Mouse (Mus musculus) testis, adult 2 months (tissue): Measurements from ENCODE around the gene Nfic. TPM values are rescaled to one million over a fixed set of nuclear protein-coding genes. Genes with fewer than 3 reads are reported as not detected.
A peak's percentile ranks its signal among the peaks of the same experiment; 100 is the strongest.

Experiments used
- H3K27ac ChIP-seq: fragments of 200-500 bp; 2 replicates; pipeline ENCODE4 v1.5.1; 2012; ENCODE audit warnings: low read depth, low read length; ENCODE audit not compliant: control insufficient read depth, insufficient read depth
- H3K27me3 ChIP-seq: fragments of 200-500 bp; 2 replicates; pipeline ENCODE4 v1.6.1; 2012; ENCODE audit warnings: mild to moderate bottlenecking, low read length, moderate library complexity; ENCODE audit not compliant: control insufficient read depth, insufficient read depth
- H3K36me3 ChIP-seq: fragments of 200-500 bp; 2 replicates; pipeline ENCODE4 v1.6.1; 2012; ENCODE audit warnings: mild to moderate bottlenecking, low read length; ENCODE audit not compliant: control insufficient read depth, insufficient read depth
- H3K4me1 ChIP-seq: fragments of 200-500 bp; 2 replicates; pipeline ENCODE4 v1.6.1; 2012; ENCODE audit warnings: low read length; ENCODE audit not compliant: control insufficient read depth, insufficient read depth
- H3K4me3 ChIP-seq: fragments of 200-500 bp; 2 replicates; pipeline ENCODE4 v1.5.1; 2012; ENCODE audit warnings: low read depth, mild to moderate bottlenecking, low read length, moderate library complexity, mixed read lengths; ENCODE audit not compliant: control insufficient read depth
- CTCF ChIP-seq: fragments of 200-500 bp; IDR thresholded peaks from 2 replicates; pipeline ENCODE4 v1.5.1; 2012; ENCODE audit warnings: low read depth, mild to moderate bottlenecking, inconsistent platforms, low read length, moderate library complexity; ENCODE audit not compliant: control insufficient read depth, insufficient read depth, insufficient replicate concordance
- POLR2A ChIP-seq: fragments of 200-500 bp; IDR thresholded peaks from 2 replicates; pipeline ENCODE4 v1.6.1; 2012; ENCODE audit warnings: low read depth, mild to moderate bottlenecking, inconsistent platforms, low read length, moderate library complexity; ENCODE audit not compliant: control insufficient read depth
- polyA plus RNA-seq: library from polyadenylated mRNA; depleted of rRNA; stranded (reverse); fragments of >200 nt; gene quantifications from 2 replicates; pipeline ENCODE4 v1.2.3, GENCODE M21; 2012

Nfic gene
- polyA plus RNA-seq, 1 experiment: 9.9 TPM

GRCm38 (mm10) chr10:81377793-81378552, 77.5 kb downstream of the Nfic start, which contains the start of gene Fzr1:
Gene Fzr1, minus strand, starts transcription at chr10:81378516.
- no peaks in the 10 kb centered on the region for H3K36me3 ChIP-seq
- H3K4me1 ChIP-seq: peaks cover 10% of the 10 kb centered on the region
- peak; percentile 72 for TF ChIP-seq POLR2A
- TF ChIP-seq CTCF: no peak
- no peaks in the 10 kb centered on the region for H3K27me3 ChIP-seq
- peak within 1 kb of the TSS; percentile 90 for H3K27ac ChIP-seq
- peak within 1 kb of the TSS; percentile 84 for H3K4me3 ChIP-seq

- no peaks in the 10 kb centered on the region for H3K27me3 ChIP-seq
- H3K4me3 ChIP-seq: peak overlapping the region; percentile 84
- no peaks in the 10 kb centered on the region for H3K36me3 ChIP-seq
- H3K27ac ChIP-seq: peak overlapping the region; percentile 81; the same call in 1 of the 2 replicates
- H3K4me1 ChIP-seq: peaks cover 10% of the 10 kb centered on the region
- no peak for TF ChIP-seq POLR2A
- no peak for TF ChIP-seq CTCF
Measured at GRCm38 (mm10) chr10:81377362-81377664, 78.1 kb downstream of the Nfic start.

GRCm38 (mm10) chr10:81376561-81377361, 78.7 kb downstream of the Nfic start:
- Histone ChIP-seq H3K27me3 (no peaks in the 10 kb centered on the region), H3K36me3 (no peaks in the 10 kb centered on the region), H3K4me1 (peaks cover 10% of the 10 kb centered on the region), H3K27ac (no peak overlapping the region), H3K4me3 (peak overlapping the region; percentile 84)
- TF ChIP-seq POLR2A: no peak
- no peak for TF ChIP-seq CTCF

- H3K27me3 ChIP-seq: no peaks in the 10 kb centered on the region
- no peak overlapping the region for H3K27ac ChIP-seq
- H3K4me3 ChIP-seq: no peak overlapping the region
- no peaks in the 10 kb centered on the region for H3K36me3 ChIP-seq
- no peak for TF ChIP-seq CTCF
- peaks cover 10% of the 10 kb centered on the region for H3K4me1 ChIP-seq
Measured at GRCm38 (mm10) chr10:81375322-81375721, 80.1 kb downstream of the Nfic start.

- H3K36me3 ChIP-seq: no peaks in the 10 kb centered on the region; the same call in 1 of the 2 replicates
Measured at GRCm38 (mm10) chr10:81367207-81367495, 88.3 kb downstream of the Nfic start.

GRCm38 (mm10) chr10:81366477-81367206, 88.8 kb downstream of the Nfic start:
- no peaks in the 10 kb centered on the region; the same call in 1 of the 2 replicates for H3K36me3 ChIP-seq
- H3K27me3 ChIP-seq: no peaks in the 10 kb centered on the region
- H3K4me1 ChIP-seq: peaks cover 19% of the 10 kb centered on the region
- H3K4me3 ChIP-seq: peak overlapping the region; percentile 83
- no peak for TF ChIP-seq CTCF
- peak; percentile 29; the same call in 1 of the 2 replicates for TF ChIP-seq POLR2A
- H3K27ac ChIP-seq: peak overlapping the region; percentile 85

More at GRCm38 (mm10) chr10:81367207-81367495, 88.3 kb downstream of the Nfic start:
- no peak for TF ChIP-seq CTCF
- TF ChIP-seq POLR2A: no peak
- Histone ChIP-seq H3K4me3 (no peak overlapping the region), H3K27me3 (no peaks in the 10 kb centered on the region), H3K4me1 (peaks cover 19% of the 10 kb centered on the region), H3K27ac (no peak overlapping the region)
